Mouse (Mus musculus): ENCODE data around the gene Jarid2. TPM values are rescaled to one million over a fixed set of nuclear protein-coding genes. Genes with fewer than 3 reads are reported as not detected.

Gene Jarid2
- polyA plus RNA-seq (2015; fragmentation: Nextera tagmentation; extraction: Ambion mirVana), result 25.7 and 27.0 TPM in 2 replicates

DNA sequence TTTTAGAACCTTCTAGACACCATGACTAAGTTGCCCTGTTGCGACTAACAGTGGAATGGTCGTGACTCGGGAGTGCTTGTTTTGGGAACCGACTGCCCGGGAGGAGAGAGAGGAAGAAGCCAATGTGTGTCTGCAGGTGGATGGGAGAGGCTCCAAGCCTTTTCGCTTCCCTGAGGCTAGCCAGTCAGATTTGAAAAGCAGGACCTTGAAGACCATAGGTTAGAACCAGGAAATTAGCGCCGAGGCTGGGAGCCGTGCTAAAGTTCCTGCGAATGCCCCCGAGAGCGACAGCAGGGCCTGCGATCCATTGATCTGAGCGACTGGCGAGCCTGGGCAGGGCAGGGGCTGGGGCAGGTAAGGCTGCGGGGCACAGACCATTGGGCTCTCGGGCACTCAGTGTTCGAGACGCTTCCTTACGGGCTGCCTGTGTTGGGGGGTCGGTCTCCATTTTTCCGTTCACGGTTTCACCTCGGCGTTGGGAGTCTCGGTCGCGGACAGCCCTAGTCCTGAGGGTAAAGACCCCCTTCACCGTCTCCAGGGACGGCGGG, at the start of gene Jarid2:
TSS of gene Jarid2 (plus strand) at position 51 of the 548 bp plus-strand sequence.
- Histone ChIP-seq H3K4me2 (replicated peaks) (peak within 1 kb of the TSS; percentile 90), H3K9ac (peak within 1 kb of the TSS; percentile 84), H3K9me3 (replicated peaks) (no peaks in the 10 kb centered on the region), H3K4me3 (replicated peaks) (peak within 1 kb of the TSS; percentile 74), H3K36me3 (no peaks in the 10 kb centered on the region), H3K4me1 (peaks cover 13% of the 10 kb centered on the region; the same call in 1 of the 2 replicates), H3K27me3 (no peaks in the 10 kb centered on the region), H3K27ac (replicated peaks) (peak within 1 kb of the TSS; percentile 98)
- ATAC-seq (ENCODE audit: insufficient number of reproducible peaks, low FRiP score, low TSS enrichment, low read depth), result no peak
- WGBS, result 3% methylated on average over 30 of the region's 31 CpGs

DNA sequence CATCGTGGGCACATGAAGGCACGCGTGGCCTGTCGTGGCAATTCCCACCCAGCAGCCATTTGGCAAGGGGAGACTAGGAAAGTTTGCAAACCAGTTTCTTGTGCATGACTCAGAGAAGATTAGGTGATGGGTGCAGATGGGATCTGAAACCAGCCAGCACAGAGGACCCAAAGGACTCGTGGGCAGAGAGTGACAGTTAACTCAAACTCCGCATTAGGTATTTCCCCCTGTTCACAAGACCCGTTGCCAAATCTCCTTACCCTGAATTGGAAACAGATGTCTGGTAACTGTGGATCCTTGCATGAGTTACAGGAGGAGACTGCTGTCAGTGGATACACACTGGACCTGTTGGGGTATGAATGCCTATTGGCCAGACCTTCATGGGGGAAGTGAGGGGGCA, 48.2 kb upstream of the Jarid2 start:
- WGBS, result 40% methylated on average over 7 of the region's 7 CpGs
- Histone ChIP-seq H3K27me3 (no peaks in the 10 kb centered on the region), H3K27ac (replicated peaks) (no peak overlapping the region), H3K36me3 (no peaks in the 10 kb centered on the region), H3K4me1 (no peaks in the 10 kb centered on the region), H3K9me3 (replicated peaks) (no peaks in the 10 kb centered on the region), H3K9ac (no peak overlapping the region), H3K4me2 (replicated peaks) (no peak overlapping the region), H3K4me3 (replicated peaks) (no peak overlapping the region)
- ATAC-seq (ENCODE audit: insufficient number of reproducible peaks, low FRiP score, low TSS enrichment, low read depth), result no peak

DNA sequence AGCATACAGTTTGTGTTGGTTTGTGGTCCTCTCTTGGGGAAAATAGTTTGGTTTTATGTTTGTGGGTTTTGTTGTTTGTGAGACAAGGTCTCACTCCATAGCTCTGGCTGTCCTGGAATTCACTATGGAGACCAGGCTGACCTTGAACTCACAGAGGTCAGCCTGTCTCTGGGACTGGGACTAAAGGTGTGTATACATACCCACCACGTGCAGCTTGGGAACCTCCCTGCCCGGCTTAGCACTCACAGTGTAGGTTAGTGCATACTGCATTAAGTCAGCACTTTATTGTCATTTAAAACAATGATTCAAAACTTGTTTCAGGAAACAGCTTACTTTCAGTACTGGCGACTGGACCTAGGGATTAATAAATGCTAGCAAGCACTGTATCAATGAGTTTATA, 41.1 kb upstream of the Jarid2 start:
- H3K4me2 ChIP-seq (replicated peaks), result no peak overlapping the region
- no peaks in the 10 kb centered on the region for H3K4me1 ChIP-seq
- H3K36me3 ChIP-seq, result no peaks in the 10 kb centered on the region
- no peaks in the 10 kb centered on the region for H3K27me3 ChIP-seq
- H3K4me3 ChIP-seq (replicated peaks), result no peak overlapping the region
- H3K27ac ChIP-seq (replicated peaks), result no peak overlapping the region
- WGBS, result 55% methylated on average over 3 of the region's 3 CpGs
- H3K9ac ChIP-seq, result no peak overlapping the region
- ATAC-seq (ENCODE audit: insufficient number of reproducible peaks, low FRiP score, low TSS enrichment, low read depth), result no peak
- H3K9me3 ChIP-seq (replicated peaks), result no peaks in the 10 kb centered on the region

DNA sequence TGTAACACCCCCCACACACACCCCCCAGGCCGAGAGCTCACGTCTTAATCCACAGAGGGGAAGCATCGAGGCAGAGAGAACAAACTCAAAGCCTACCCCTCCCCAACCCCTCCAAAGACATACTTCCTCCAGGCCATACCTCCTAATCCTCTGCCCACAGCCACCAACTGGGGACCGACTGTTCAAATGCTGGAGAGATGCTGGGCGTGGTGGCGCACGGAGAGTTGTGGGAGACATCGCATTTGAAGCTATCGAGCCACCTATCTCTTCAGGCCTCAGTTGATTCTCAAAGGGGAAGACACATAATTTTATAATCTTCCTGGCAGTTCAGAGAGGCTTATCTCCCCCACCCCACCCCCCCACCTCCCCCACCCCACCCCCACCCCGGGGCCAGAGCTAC, 31.6 kb upstream of the Jarid2 start:
- 75% methylated on average over 10 of the region's 10 CpGs for WGBS
- no peak overlapping the region for H3K9ac ChIP-seq
- H3K4me3 ChIP-seq (replicated peaks), result no peak overlapping the region
- no peaks in the 10 kb centered on the region for H3K4me1 ChIP-seq
- H3K27me3 ChIP-seq, result no peaks in the 10 kb centered on the region
- no peak overlapping the region for H3K27ac ChIP-seq (replicated peaks)
- ATAC-seq (ENCODE audit: insufficient number of reproducible peaks, low FRiP score, low TSS enrichment, low read depth), result no peak
- no peaks in the 10 kb centered on the region for H3K36me3 ChIP-seq
- H3K9me3 ChIP-seq (replicated peaks), result no peaks in the 10 kb centered on the region
- no peak overlapping the region for H3K4me2 ChIP-seq (replicated peaks)

DNA sequence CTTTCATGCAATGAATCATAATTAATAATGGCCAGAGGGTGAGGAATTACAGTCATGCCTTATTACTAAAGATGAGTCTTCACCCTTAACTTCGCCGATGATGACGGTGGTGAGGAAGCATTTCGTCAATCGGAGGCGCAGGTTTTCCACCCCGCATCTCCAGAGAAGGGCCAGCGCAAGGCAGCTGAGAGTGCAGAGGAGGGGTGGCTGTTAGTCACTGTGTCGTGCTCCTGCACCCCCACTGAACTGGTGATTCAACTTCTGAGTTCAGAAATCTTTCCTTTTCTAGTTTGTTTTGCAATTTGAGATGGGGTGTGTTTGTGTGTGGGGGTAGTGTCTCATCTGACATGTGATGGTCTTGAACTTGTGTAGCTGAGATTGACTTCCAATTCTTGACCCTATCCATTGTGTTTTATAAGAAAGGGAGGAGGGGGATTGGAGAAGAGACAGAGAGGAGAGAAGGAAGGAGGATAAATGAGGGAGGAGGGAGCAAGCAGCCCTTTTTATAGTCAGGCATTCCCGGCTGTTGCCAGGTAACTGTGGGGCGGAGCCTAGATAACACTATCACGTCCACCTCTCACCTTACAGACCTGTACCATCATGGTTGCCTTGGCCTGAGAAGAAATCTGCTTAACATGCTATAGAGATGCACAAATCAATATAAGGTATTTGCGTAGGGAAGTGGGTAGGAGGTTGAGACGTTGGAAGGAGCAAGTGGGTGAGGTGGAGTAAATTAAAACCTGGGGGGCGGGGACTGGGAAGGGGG, 25.1 kb upstream of the Jarid2 start:
- Histone ChIP-seq H3K4me1 (no peaks in the 10 kb centered on the region), H3K9me3 (replicated peaks) (no peaks in the 10 kb centered on the region), H3K36me3 (no peaks in the 10 kb centered on the region), H3K27ac (replicated peaks) (no peak overlapping the region), H3K4me3 (replicated peaks) (no peak overlapping the region), H3K9ac (no peak overlapping the region), H3K4me2 (replicated peaks) (no peak overlapping the region), H3K27me3 (no peaks in the 10 kb centered on the region)
- ATAC-seq (ENCODE audit: insufficient number of reproducible peaks, low FRiP score, low TSS enrichment, low read depth), result no peak
- WGBS, result 79% methylated on average over 15 of the region's 15 CpGs

DNA sequence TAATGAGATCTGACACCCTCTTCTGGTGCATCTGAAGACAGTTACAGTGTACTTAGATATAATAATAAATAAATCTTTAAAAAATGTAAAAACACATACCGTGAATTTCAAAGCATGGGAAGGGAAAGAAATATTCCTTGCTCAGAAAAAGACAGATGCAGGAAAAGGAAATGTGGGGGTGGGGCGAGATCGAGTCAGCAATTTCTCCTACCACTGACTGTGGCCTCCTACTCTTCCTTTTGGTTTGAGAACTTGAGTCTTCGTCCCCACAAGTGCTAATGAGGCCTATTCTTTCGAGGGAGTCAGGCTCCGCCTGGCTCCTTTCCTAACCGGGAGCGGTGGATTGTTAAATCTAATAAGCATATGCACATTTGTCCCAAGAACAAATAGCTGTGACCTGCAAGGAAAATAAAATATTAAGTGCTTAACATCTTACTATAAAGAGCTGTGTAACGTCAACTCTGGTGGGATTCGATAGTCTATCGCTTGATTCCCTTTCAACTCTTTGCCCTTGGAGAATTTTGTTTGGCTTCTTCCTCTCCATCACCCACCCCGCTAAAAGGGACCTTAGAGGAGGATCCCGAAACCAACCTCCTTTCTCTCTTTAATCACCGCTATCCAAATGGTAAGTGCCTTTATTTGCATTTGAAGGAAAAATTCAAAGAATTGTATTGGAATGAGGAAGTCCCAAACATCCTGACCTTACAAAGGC, 24.1 kb upstream of the Jarid2 start:
- H3K27ac ChIP-seq (replicated peaks), result no peak overlapping the region
- H3K9me3 ChIP-seq (replicated peaks), result no peaks in the 10 kb centered on the region
- H3K4me1 ChIP-seq, result no peaks in the 10 kb centered on the region
- no peaks in the 10 kb centered on the region for H3K36me3 ChIP-seq
- H3K9ac ChIP-seq, result no peak overlapping the region
- H3K4me3 ChIP-seq (replicated peaks), result no peak overlapping the region
- no peak for ATAC-seq (ENCODE audit: insufficient number of reproducible peaks, low FRiP score, low TSS enrichment, low read depth)
- 54% methylated on average over 14 of the region's 14 CpGs for WGBS
- H3K4me2 ChIP-seq (replicated peaks), result no peak overlapping the region
- H3K27me3 ChIP-seq, result no peaks in the 10 kb centered on the region

DNA sequence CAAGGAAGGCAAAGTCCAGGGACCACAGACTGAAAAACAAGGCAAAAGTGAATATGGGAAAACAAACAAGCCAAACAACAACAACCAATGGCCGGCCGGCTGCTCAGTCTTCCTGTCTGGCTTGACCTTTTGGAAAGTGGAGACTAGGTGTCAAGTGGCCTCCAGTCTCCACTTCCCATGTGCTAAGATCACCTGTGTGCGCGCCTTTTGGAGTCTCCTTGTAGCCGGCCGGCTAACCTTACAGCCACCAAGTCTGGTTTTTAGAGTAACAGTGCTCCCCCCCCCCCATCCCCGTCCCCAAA, 23.6 kb upstream of the Jarid2 start:
- no peaks in the 10 kb centered on the region for H3K36me3 ChIP-seq
- H3K4me2 ChIP-seq (replicated peaks), result no peak overlapping the region
- ATAC-seq (ENCODE audit: insufficient number of reproducible peaks, low FRiP score, low TSS enrichment, low read depth), result no peak
- H3K27ac ChIP-seq (replicated peaks), result no peak overlapping the region
- WGBS, result 61% methylated on average over 7 of the region's 7 CpGs
- no peak overlapping the region for H3K4me3 ChIP-seq (replicated peaks)
- H3K27me3 ChIP-seq, result no peaks in the 10 kb centered on the region
- no peak overlapping the region for H3K9ac ChIP-seq
- no peaks in the 10 kb centered on the region for H3K9me3 ChIP-seq (replicated peaks)
- no peaks in the 10 kb centered on the region for H3K4me1 ChIP-seq

DNA sequence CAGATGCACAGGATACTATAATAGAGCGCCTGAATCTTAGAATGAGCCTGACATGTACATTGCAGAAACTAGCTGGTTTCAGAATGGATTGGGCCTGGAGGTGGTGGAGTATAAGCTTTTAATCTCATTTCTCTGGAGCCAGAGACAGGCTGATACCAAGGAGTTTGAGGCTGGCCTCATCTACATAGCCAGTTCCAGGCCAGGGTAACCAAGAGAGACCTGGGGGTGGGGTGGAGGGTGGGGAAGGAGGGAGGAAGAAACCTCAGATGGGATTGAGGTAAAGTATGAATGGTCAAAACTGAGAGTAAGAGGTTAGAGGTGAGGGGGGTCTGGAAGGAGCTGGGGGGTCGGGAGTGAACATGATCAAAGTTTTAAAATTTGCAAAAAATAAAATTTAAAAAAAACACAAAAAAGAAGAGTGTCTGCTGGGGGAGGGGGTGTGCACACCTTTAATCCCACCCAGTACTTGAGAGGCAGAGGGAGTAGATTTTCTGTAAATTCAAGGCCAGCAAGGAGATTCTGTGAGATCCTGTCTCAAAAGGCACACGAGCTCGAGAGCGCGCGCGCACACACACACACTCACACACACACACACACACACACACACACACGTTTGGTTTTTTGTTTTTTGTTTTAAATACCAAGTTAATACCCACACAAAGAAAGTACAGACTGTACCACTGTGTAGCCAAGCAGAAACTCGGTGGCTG, 22.9 kb upstream of the Jarid2 start:
- no peaks in the 10 kb centered on the region for H3K36me3 ChIP-seq
- H3K4me3 ChIP-seq (replicated peaks), result no peak overlapping the region
- no peaks in the 10 kb centered on the region for H3K27me3 ChIP-seq
- 77% methylated on average over 10 of the region's 10 CpGs for WGBS
- no peaks in the 10 kb centered on the region for H3K9me3 ChIP-seq (replicated peaks)
- no peak overlapping the region for H3K27ac ChIP-seq (replicated peaks)
- H3K4me2 ChIP-seq (replicated peaks), result no peak overlapping the region
- H3K4me1 ChIP-seq, result no peaks in the 10 kb centered on the region
- no peak for ATAC-seq (ENCODE audit: insufficient number of reproducible peaks, low FRiP score, low TSS enrichment, low read depth)
- no peak overlapping the region for H3K9ac ChIP-seq

DNA sequence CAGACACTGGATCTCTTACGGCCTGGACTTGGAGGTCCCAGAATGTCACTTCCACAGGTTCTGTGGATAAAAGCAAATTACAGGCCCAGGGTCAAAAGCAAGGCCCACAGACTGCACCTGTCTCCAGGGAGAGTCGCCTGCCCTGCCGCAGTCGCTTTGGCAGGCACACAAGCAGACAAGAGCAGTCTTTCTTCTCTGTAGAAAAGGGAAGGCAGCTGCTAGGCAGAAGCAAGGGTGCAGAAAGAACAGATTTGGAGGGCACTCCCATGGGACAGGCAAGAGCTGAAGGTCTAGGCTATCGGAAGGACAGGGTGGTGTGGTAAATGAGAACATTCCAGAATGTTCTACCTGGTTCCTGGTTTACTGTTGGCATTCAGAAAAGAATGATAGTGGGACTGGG, 22.1 kb upstream of the Jarid2 start:
- H3K27me3 ChIP-seq, result no peaks in the 10 kb centered on the region
- no peak for ATAC-seq (ENCODE audit: insufficient number of reproducible peaks, low FRiP score, low TSS enrichment, low read depth)
- 74% methylated on average over 5 of the region's 5 CpGs for WGBS
- H3K4me2 ChIP-seq (replicated peaks), result no peak overlapping the region
- no peaks in the 10 kb centered on the region for H3K9me3 ChIP-seq (replicated peaks)
- no peak overlapping the region for H3K9ac ChIP-seq
- no peaks in the 10 kb centered on the region for H3K36me3 ChIP-seq
- no peak overlapping the region for H3K27ac ChIP-seq (replicated peaks)
- no peak overlapping the region for H3K4me3 ChIP-seq (replicated peaks)
- H3K4me1 ChIP-seq, result no peaks in the 10 kb centered on the region

DNA sequence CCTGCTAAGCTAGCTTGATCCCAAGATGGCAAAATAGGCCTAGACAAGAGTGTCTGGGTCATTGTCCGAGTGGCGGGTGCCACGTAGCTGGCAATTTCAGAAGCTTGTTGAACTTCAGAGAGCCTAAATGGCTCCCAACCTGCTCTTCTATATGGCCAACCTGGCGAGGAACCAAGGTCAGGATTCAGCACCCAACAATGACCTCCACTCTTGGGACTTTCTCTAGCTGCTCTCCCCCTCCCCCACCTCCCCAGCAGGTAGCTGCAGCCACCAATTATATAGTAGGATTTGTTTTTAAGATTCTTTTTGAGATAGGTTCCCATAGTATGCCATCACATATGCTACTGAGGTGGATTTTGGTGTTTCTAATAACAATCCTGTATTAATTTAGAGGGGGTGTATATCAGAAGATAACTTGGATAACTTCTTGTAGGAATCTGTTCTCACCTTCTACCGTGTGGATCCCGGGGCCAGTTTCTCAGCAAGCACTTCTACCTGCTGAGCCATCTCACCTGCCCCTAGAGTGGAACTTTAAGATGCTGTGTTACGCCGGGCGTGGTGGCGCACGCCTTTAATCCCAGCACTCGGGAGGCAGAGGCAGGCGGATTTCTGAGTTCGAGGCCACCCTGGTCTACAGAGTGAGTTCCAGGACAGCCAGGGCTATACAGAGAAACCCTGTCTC, 20.8 kb upstream of the Jarid2 start:
- Histone ChIP-seq H3K4me2 (replicated peaks) (no peak overlapping the region), H3K27me3 (no peaks in the 10 kb centered on the region), H3K9me3 (replicated peaks) (no peaks in the 10 kb centered on the region), H3K4me3 (replicated peaks) (no peak overlapping the region), H3K4me1 (no peaks in the 10 kb centered on the region), H3K9ac (no peak overlapping the region), H3K36me3 (no peaks in the 10 kb centered on the region), H3K27ac (replicated peaks) (no peak overlapping the region)
- 88% methylated on average over 14 of the region's 14 CpGs for WGBS
- no peak for ATAC-seq (ENCODE audit: insufficient number of reproducible peaks, low FRiP score, low TSS enrichment, low read depth)

Data from embryonic facial prominence, embryonic 15.5 days (tissue).